Mouse (Mus musculus): ENCODE results near the gene Gm5141. TPM values are rescaled to one million over a fixed set of nuclear protein-coding genes. Genes with fewer than 3 reads are reported as not detected.
"Not testable (repeated sequence)": the region's sequence is repeated elsewhere in the genome, so short reads cannot be mapped to it uniquely, and the experiment has no call there.

Gene Gm5141
- polyA plus RNA-seq, 1 experiment from 2014 or later: 10.3 TPM

GRCm38 (mm10) chr13:62760432-62761415, 24.9 kb downstream of the Gm5141 start, which contains the start of gene Platr25:
Gene Platr25, minus strand, starts transcription at chr13:62760709.
- peak; percentile 96 for ATAC-seq
- not testable (repeated sequence) for H3K27me3 ChIP-seq (ENCODE audit: control insufficient read depth, insufficient read depth, low read depth, low read length); H3K9me3 ChIP-seq (replicated peaks; ENCODE audit: control insufficient read depth, low read length, poor library complexity, severe bottlenecking); H3K4me1 ChIP-seq (ENCODE audit: control insufficient read depth, insufficient read depth, low read length); H3K27ac ChIP-seq (ENCODE audit: low read length); H3K36me3 ChIP-seq (ENCODE audit: control insufficient read depth, insufficient read depth, low read length)
- 7% methylated on average over 20 of the region's 20 CpGs for WGBS
- Histone ChIP-seq H3K4me2 (ENCODE audit: low read length) (peak within 1 kb of the TSS; percentile 57), H3K9ac (ENCODE audit: low read depth, low read length) (peak within 1 kb of the TSS; percentile 65; the same call in 1 of the 2 replicates), H3K4me3 (ENCODE audit: low read depth, low read length) (peak within 1 kb of the TSS; percentile 51)

GRCm38 (mm10) chr13:62733322-62733721, 52.3 kb downstream of the Gm5141 start:
- no peaks in the 10 kb centered on the region for H3K36me3 ChIP-seq (ENCODE audit: control insufficient read depth, insufficient read depth, low read length)
- no peak overlapping the region for H3K4me3 ChIP-seq (ENCODE audit: low read depth, low read length)
- 100% methylated on average over 2 of the region's 2 CpGs for WGBS
- no peak overlapping the region for H3K9ac ChIP-seq (ENCODE audit: low read depth, low read length)
- H3K27me3 ChIP-seq (ENCODE audit: control insufficient read depth, insufficient read depth, low read depth, low read length): no peaks in the 10 kb centered on the region
- no peak overlapping the region for H3K27ac ChIP-seq (ENCODE audit: low read length)
- ATAC-seq: no peak
- no peaks in the 10 kb centered on the region for H3K4me1 ChIP-seq (ENCODE audit: control insufficient read depth, insufficient read depth, low read length)
- H3K4me2 ChIP-seq (ENCODE audit: low read length): no peak overlapping the region
- H3K9me3 ChIP-seq (replicated peaks; ENCODE audit: control insufficient read depth, low read length, poor library complexity, severe bottlenecking): no peaks in the 10 kb centered on the region

MicroRNA genes within 50 kb of the gene (microRNA counts, 519-probe panel; counts per million panel counts)
- 386 counts per million, percentile 18 among the panel's probes with 10 or more counts for microRNA mmu-miR-713

Small RNA genes within 50 kb of the gene (microRNA-seq; reads per million reads assigned to microRNA genes)
- gene Gm24588 (not detected), gene Mir713 (not detected)

Other genes starting within 250 kb of the Gm5141 start
- gene Zfp935, start 227.3 kb downstream of the Gm5141 start, polyA plus RNA-seq (2015; fragmentation: Nextera tagmentation; extraction: Ambion mirVana): not detected in 2 replicates
- gene Zfp934, start 214.6 kb downstream of the Gm5141 start, polyA plus RNA-seq (2015; fragmentation: Nextera tagmentation; extraction: Ambion mirVana): 11.0 and 11.3 TPM in 2 replicates
- gene 6720489N17Rik, start 161.6 kb downstream of the Gm5141 start, polyA plus RNA-seq (2015; fragmentation: Nextera tagmentation; extraction: Ambion mirVana): 7.5 and 9.6 TPM in 2 replicates
- gene Platr25, start 25.1 kb downstream of the Gm5141 start, polyA plus RNA-seq (2015; fragmentation: Nextera tagmentation; extraction: Ambion mirVana): 35.9 and 37.9 TPM in 2 replicates
- 0.82 and 1.2 TPM in 2 replicates for gene Fbp2, start 72.6 kb upstream of the Gm5141 start, polyA plus RNA-seq (2015; fragmentation: Nextera tagmentation; extraction: Ambion mirVana)
- not detected in 2 replicates for gene Fbp1, start 102.5 kb upstream of the Gm5141 start, polyA plus RNA-seq (2015; fragmentation: Nextera tagmentation; extraction: Ambion mirVana)
- 25.5 and 27.4 TPM in 2 replicates for gene 2010111I01Rik, start 179.1 kb upstream of the Gm5141 start, polyA plus RNA-seq (2015; fragmentation: Nextera tagmentation; extraction: Ambion mirVana)